Mouse (Mus musculus) neural tube, embryonic 13.5 days (tissue): ENCODE measurements at regions not wholly inside any gene's neighbourhood (a gene's known extent, or its start where the extent isn't known, plus 50 kb on each side); places are given as distances from the start of the nearest gene placed in this dataset.

Experiments used
- ATAC-seq: fragments of 200-750 bp; cut with Nextera tagmentation; 2 replicates; pipeline ENCODE4 v1.8.0; 2017; ENCODE audit warnings: low read depth, mild to moderate bottlenecking, moderate TSS enrichment, moderate library complexity
- H3K27ac ChIP-seq: fragments of 300-500 bp; sonication (generic); replicated peaks from 2 replicates; pipeline ENCODE4 v1.5.1; 2015; ENCODE audit warnings: moderate library complexity, mild to moderate bottlenecking, inconsistent platforms
- H3K27me3 ChIP-seq: fragments of 300-500 bp; sonication (generic); 2 replicates; pipeline ENCODE4 v1.6.1; 2015; ENCODE audit warnings: mild to moderate bottlenecking, inconsistent platforms
- H3K36me3 ChIP-seq: fragments of 300-500 bp; sonication (generic); 2 replicates; pipeline ENCODE4 v1.6.1; 2015; ENCODE audit warnings: mild to moderate bottlenecking, inconsistent platforms
- H3K4me1 ChIP-seq: fragments of 300-500 bp; sonication (generic); replicated peaks from 2 replicates; pipeline ENCODE4 v1.6.1; 2015; ENCODE audit warnings: inconsistent platforms
- H3K4me2 ChIP-seq: fragments of 300-500 bp; sonication (generic); 2 replicates; pipeline ENCODE4 v1.6.1; 2015; ENCODE audit warnings: inconsistent platforms, mild to moderate bottlenecking, moderate library complexity
- H3K4me3 ChIP-seq: fragments of 300-500 bp; sonication (generic); 2 replicates; pipeline ENCODE4 v1.5.1; 2015; ENCODE audit warnings: mild to moderate bottlenecking, inconsistent platforms
- H3K9ac ChIP-seq: fragments of 300-500 bp; sonication (generic); 2 replicates; pipeline ENCODE4 v1.6.1; 2015; ENCODE audit warnings: moderate library complexity, mild to moderate bottlenecking, inconsistent platforms
- H3K9me3 ChIP-seq: fragments of 300-500 bp; sonication (generic); 2 replicates; pipeline ENCODE4 v1.6.1; 2016; ENCODE audit warnings: inconsistent platforms
- WGBS: fragments of 180-500 bp; shearing (Covaris S2); methylation state at CpG from one replicate; pipeline ENCODE4 v1.1.7; 2015; 5-methylcytosine and 5-hydroxymethylcytosine counted together

- Histone ChIP-seq H3K4me1 (peaks cover 5% of the 10 kb centered on the region; the same call in 1 of the 2 replicates), H3K4me3 (no peak overlapping the region), H3K27me3 (no peaks in the 10 kb centered on the region), H3K9ac (no peak overlapping the region), H3K36me3 (no peaks in the 10 kb centered on the region), H3K9me3 (no peaks in the 10 kb centered on the region), H3K4me2 (no peak overlapping the region), H3K27ac (no peak overlapping the region)
- 95% methylated on average over 1 of the region's 1 CpGs for WGBS
- no peak for ATAC-seq
These were observed 164.1 kb downstream of the Tmx1 start for GRCm38 (mm10) chr12:70617024-70617423.

DNA sequence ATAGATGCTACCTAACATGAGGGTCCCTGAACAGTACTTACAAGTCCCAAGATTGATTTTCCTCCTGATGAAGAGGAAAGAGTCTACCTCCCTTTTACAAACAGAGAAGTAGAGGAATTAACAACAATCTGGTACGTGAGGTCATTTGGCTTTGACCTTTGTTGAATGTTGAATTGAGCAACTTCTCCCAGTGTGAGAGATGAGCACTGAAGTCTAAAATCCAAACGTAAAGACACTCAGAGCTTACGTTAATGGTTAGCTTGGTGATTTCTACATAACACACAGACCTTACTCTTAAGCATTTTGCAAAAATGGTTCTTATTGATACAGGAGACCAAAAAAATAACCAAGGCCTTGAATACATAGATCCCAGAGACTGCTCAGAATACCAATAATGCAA, 165.1 kb downstream of the Tmx1 start:
- Histone ChIP-seq H3K4me2 (no peak overlapping the region), H3K9me3 (no peaks in the 10 kb centered on the region), H3K9ac (no peak overlapping the region), H3K27me3 (no peaks in the 10 kb centered on the region), H3K36me3 (no peaks in the 10 kb centered on the region), H3K4me1 (peaks cover 5% of the 10 kb centered on the region; the same call in 1 of the 2 replicates), H3K27ac (no peak overlapping the region), H3K4me3 (no peak overlapping the region)
- WGBS, result 79% methylated on average over 3 of the region's 3 CpGs
- no peak for ATAC-seq

DNA sequence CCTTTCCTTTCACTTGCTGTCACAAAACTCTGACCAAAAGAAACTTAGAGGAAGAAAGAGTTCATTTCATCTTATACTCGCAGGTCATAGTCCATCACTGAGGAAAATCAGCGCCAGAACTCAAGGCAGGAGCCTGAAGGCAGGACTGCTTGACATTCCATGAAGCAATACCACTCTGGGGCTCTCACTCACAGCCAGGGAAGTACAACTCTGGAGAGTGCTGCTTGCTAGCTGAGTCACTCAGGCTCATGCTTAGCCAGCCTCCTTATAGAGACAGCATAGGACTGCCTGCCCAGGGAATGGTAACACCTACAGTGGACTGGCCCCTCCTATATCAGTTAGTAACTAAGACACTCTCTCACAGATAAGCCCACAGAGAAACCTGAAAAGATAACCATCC, 166.5 kb downstream of the Tmx1 start:
- Histone ChIP-seq H3K4me1 (peaks cover 13% of the 10 kb centered on the region), H3K4me2 (no peak overlapping the region), H3K27ac (no peak overlapping the region), H3K4me3 (no peak overlapping the region), H3K27me3 (no peaks in the 10 kb centered on the region), H3K9me3 (no peaks in the 10 kb centered on the region), H3K36me3 (no peaks in the 10 kb centered on the region), H3K9ac (no peak overlapping the region)
- 84% methylated on average over 2 of the region's 2 CpGs for WGBS
- ATAC-seq, result no peak

- Histone ChIP-seq H3K4me2 (no peak overlapping the region), H3K27me3 (no peaks in the 10 kb centered on the region), H3K9ac (no peak overlapping the region), H3K9me3 (no peaks in the 10 kb centered on the region), H3K36me3 (no peaks in the 10 kb centered on the region), H3K4me1 (peaks cover 8% of the 10 kb centered on the region), H3K27ac (no peak overlapping the region), H3K4me3 (no peak overlapping the region)
- ATAC-seq, result no peak
- 77% methylated on average over 4 of the region's 4 CpGs for WGBS
These were observed 169.1 kb downstream of the Tmx1 start for GRCm38 (mm10) chr12:70622019-70622418.

DNA sequence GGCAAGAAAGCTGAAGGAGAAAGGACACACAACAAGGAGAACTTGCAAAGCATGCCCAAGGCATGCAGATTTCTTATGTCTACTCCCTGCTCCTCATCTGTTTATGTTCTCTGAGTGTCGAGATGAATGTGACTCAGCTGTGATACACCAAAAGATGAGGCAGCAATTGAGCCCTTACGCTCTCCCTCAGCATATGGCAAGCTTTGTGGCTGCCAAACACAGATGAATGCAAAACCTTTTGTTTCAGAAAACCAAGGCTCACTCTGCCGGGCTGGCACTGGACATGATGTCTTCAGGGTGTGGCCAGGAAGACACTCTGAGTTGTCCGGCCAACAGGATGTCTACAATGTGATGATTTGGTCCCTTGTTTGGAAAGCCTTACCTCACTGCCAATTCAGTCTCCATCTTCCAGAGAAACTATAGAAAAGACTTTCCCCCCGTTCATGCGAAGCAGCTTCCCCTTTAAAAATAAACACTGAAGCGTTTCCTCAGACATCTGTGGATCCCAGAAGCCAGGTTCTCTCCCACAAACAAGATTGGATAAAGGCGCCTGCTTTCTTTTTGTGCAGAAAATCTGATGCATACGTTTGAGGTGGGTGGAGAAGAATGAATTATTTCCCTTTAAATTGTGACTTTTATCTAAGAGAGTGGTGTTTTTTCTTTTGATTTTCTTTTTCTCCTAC, 171.5 kb downstream of the Tmx1 start:
- no peaks in the 10 kb centered on the region for H3K27me3 ChIP-seq
- H3K27ac ChIP-seq, result no peak overlapping the region
- no peak overlapping the region for H3K9ac ChIP-seq
- no peak overlapping the region for H3K4me3 ChIP-seq
- no peak for ATAC-seq
- no peaks in the 10 kb centered on the region for H3K36me3 ChIP-seq
- peaks cover 8% of the 10 kb centered on the region for H3K4me1 ChIP-seq
- H3K4me2 ChIP-seq, result no peak overlapping the region
- 75% methylated on average over 9 of the region's 9 CpGs for WGBS
- no peaks in the 10 kb centered on the region for H3K9me3 ChIP-seq

- no peak for ATAC-seq
- H3K9me3 ChIP-seq, result no peaks in the 10 kb centered on the region
- H3K27me3 ChIP-seq, result no peaks in the 10 kb centered on the region
These were observed 174.7 kb downstream of the Tmx1 start for GRCm38 (mm10) chr12:70627638-70628037.

DNA sequence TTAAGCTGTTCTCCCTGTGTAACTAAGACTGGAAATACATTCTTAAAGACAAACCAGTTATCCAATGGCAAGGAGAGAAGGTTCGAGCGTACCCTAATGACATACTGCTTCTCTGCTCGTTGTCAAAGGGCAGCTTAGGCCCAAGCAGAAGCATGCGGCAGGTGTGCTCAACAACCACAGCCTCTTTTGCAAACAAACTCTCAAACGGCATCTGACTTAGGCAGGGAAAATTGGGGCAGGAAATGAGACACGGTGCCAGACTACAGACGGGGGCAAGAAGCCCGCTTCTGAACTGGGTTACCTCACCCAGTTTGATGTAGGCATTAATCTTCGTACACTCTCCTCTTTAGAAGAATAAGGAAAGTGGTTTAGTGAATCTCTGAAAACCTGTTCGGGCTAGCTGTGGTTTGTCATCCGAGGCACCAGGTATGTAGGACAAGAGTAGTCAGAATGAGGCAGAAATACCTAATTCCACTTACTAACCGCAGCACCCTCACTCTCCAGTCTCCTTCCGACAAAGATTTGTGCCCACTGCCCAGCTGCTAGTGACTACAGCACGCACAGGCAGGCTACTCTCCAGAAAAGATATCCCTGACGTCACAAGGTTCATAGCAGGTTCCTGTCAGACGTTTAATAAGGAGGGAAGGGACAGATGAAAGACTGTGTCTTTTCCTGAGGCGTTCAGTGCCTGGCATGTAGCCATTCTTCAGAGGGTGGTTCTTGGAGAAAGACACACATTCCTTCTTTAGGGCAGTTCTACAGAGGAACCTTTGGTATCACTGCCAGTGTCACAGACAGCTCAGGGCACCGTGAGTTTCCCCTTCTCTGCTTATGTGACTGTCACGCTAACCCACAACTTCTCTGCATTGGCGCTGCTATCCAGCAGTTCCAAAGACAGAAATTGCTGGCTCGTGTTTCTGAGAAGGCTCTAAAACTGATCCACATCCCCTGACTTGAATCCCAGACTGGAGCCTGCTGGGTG, 175.8 kb downstream of the Tmx1 start:
- Histone ChIP-seq H3K27me3 (no peaks in the 10 kb centered on the region), H3K9ac (no peak overlapping the region), H3K9me3 (no peaks in the 10 kb centered on the region), H3K27ac (no peak overlapping the region), H3K36me3 (no peaks in the 10 kb centered on the region), H3K4me2 (no peak overlapping the region), H3K4me3 (no peak overlapping the region), H3K4me1 (peaks cover 8% of the 10 kb centered on the region; the same call in 1 of the 2 replicates)
- ATAC-seq, result no peak
- 82% methylated on average over 21 of the region's 21 CpGs for WGBS

More at GRCm38 (mm10) chr12:70627638-70628037, 174.7 kb downstream of the Tmx1 start:
- no peak overlapping the region for H3K27ac ChIP-seq
- H3K9ac ChIP-seq, result no peak overlapping the region
- no peak overlapping the region for H3K4me3 ChIP-seq
- H3K4me2 ChIP-seq, result no peak overlapping the region
- no peaks in the 10 kb centered on the region for H3K36me3 ChIP-seq
- peaks cover 8% of the 10 kb centered on the region for H3K4me1 ChIP-seq
- 45% methylated on average over 7 of the region's 7 CpGs for WGBS

- no peaks in the 10 kb centered on the region for H3K9me3 ChIP-seq
- H3K4me2 ChIP-seq, result no peak overlapping the region
- H3K4me3 ChIP-seq, result no peak overlapping the region
- WGBS, result 95% methylated on average over 5 of the region's 5 CpGs
- no peak overlapping the region for H3K9ac ChIP-seq
- H3K27ac ChIP-seq, result no peak overlapping the region
- ATAC-seq, result no peak
- no peaks in the 10 kb centered on the region for H3K36me3 ChIP-seq
- 0 out of 2 replicates have a peak, but pooled peaks cover 2% of the 10 kb centered on the region for H3K4me1 ChIP-seq
- no peaks in the 10 kb centered on the region for H3K27me3 ChIP-seq
These were observed 176.5 kb downstream of the Tmx1 start for GRCm38 (mm10) chr12:70629371-70629770.

GRCm38 (mm10) chr12:70631281-70631680, 178.4 kb downstream of the Tmx1 start:
- Histone ChIP-seq H3K9ac (no peak overlapping the region), H3K4me3 (no peak overlapping the region), H3K27ac (no peak overlapping the region), H3K9me3 (no peaks in the 10 kb centered on the region), H3K4me2 (no peak overlapping the region), H3K36me3 (no peaks in the 10 kb centered on the region), H3K4me1 (no peaks in the 10 kb centered on the region; the same call in 1 of the 2 replicates), H3K27me3 (no peaks in the 10 kb centered on the region)
- 85% methylated on average over 6 of the region's 6 CpGs for WGBS
- ATAC-seq, result no peak

- H3K9ac ChIP-seq, result no peak overlapping the region
- no peaks in the 10 kb centered on the region; the same call in 1 of the 2 replicates for H3K4me1 ChIP-seq
- H3K27ac ChIP-seq, result no peak overlapping the region
- no peaks in the 10 kb centered on the region for H3K36me3 ChIP-seq
- no peak overlapping the region for H3K4me3 ChIP-seq
- H3K4me2 ChIP-seq, result no peak overlapping the region
- ATAC-seq, result no peak
- no peaks in the 10 kb centered on the region for H3K27me3 ChIP-seq
- 68% methylated on average over 4 of the region's 4 CpGs for WGBS
- no peaks in the 10 kb centered on the region for H3K9me3 ChIP-seq
These were observed 180.3 kb downstream of the Tmx1 start for GRCm38 (mm10) chr12:70633194-70633593.

DNA sequence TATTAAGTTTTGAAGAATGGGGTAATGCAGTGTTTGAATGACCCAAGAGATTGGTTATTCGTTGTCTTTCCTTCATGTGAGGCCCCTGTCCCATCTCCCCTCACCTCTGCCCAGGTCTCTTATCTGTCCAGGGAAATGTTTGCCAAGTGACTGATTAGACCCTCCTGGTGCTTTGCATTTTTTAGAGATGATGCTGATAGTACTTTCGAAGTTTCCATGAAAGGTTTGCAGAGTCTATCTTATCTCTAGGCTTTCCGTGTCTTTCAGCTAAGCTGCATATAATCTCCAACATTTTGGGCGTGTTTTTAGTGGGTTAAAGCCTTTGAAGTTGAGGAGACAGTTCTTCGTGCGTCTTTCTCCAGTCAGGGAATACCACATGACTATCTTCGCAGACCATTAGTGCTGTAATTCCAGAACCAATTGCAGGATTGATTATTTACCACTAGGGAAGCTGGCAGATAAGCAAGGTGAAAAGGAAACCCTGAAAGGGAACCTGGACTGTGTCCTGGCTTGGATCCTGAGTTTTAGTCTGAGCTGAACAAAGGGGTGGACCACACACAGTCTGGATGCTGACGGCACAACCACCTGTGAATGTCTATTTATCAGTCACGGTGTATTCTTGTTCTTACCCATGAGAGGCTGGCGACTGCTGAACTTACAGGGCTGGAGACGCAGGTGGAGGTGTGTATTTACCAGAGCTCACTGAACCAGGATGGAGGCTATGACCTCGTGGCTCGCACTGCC, 180.9 kb downstream of the Tmx1 start:
- H3K4me2 ChIP-seq, result no peak overlapping the region
- no peaks in the 10 kb centered on the region for H3K9me3 ChIP-seq
- H3K9ac ChIP-seq, result no peak overlapping the region
- H3K27ac ChIP-seq, result no peak overlapping the region
- no peak for ATAC-seq
- WGBS, result 60% methylated on average over 13 of the region's 13 CpGs
- no peaks in the 10 kb centered on the region; the same call in 1 of the 2 replicates for H3K4me1 ChIP-seq
- no peak overlapping the region for H3K4me3 ChIP-seq
- no peaks in the 10 kb centered on the region for H3K36me3 ChIP-seq
- no peaks in the 10 kb centered on the region for H3K27me3 ChIP-seq

DNA sequence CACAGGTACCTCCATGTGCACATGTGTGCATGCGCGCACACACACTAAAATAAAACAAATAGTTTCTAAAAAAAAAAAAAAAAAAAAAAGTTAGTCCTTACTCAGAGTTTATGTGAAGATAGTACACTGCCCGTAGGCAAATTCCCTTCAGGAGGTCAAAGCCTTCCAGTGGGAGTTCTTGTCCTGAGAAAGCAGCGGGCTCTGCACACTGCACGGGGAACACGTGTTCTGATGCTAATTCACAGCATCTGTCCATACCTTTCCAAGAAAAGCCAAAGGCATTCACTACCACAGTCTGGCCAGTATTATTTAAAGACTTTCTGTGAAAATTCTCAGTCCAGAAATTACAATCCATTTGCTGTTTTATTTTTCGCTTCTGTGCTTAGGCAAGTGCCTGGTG, 183.1 kb downstream of the Tmx1 start:
- Histone ChIP-seq H3K4me1 (no peaks in the 10 kb centered on the region; the same call in 1 of the 2 replicates), H3K36me3 (no peaks in the 10 kb centered on the region), H3K27ac (no peak overlapping the region), H3K4me3 (no peak overlapping the region), H3K9ac (no peak overlapping the region), H3K4me2 (no peak overlapping the region), H3K27me3 (no peaks in the 10 kb centered on the region), H3K9me3 (no peaks in the 10 kb centered on the region)
- WGBS, result 83% methylated on average over 7 of the region's 7 CpGs
- no peak for ATAC-seq
